Mouse (Mus musculus): Measurements from ENCODE around the gene Slc6a2.

Gene Slc6a2

DNA sequence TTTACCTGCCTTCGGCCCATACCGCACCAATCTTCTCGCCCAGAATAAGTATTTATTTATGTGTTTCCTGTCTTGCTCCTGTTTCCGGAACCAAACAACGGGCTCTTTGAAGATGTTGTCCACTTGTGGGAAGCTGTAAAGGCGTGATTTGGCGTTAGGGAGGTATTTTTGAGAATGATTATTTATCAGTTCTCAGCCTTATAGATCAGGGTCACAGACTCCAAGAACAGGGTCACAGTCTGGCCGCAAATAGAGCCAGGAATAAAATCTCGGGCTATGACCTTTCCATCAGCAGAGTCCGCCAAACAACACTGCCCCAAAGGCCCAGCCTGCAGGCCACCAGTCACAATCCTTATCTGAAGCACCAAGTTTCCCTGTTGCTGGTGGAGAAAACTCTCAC lies at the start of gene Slc6a2:
TSS of gene Slc6a2 (plus strand) at position 301 of the 400 bp plus-strand sequence.
- no peak for DNase-seq

DNA sequence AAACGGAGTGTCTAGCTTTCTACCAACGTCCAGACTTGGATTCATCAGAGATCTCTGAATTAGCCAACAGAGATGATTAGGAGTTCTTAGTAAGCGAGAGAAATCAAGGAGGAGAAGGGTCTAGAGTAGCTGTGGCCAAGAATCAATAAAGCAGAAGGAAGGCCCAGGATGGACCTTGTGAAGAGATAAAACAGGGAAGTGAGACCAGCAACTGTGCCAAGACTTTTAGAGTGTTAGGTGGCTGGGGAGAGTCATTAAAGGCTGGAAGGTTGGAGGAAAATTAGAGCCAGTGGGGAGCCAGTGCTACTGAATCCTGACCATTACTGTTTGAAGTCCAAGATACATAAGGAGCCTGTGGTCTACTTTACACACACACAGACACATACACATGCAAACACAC lies 48.4 kb upstream of the Slc6a2 start:
- DNase-seq = no peak

DNA sequence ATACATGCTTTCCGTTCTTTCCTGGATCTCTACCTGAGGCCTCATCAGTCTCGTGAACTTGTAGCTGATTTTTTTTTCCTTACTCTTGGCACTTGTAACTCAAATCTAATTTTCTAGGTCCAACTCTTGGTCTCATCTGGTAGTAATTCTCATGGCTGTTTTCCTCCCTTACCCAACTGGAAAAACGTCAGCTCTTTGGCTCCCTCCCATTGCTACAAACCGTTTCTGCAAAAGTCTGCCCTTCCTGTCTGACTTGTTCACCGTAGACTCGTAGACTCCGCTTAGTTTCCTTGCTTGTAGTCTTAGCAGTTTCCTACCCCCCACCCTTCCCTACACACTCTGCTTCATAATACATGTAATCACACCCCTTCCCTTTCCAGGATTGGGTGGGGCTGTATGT lies 46.5 kb upstream of the Slc6a2 start:
- no peak for DNase-seq

DNA sequence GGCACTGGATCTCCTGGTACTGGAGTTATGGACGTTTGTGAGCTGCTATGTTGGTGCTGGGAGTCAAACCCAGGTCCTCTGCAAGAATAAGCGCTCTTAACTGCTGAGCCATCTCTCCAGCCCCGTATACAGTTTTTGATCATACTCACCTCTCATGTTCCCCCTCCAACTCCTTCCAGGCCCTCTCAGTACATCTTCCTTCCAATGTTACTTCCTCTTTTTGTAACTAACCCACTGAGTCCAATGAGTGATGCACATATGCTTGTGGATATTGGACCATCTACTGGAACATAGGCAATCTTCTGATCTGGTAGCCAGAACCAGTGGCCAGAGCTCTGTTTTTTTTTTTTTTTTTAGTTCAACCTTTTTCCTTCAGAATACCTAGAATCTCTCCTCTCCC lies 43.8 kb upstream of the Slc6a2 start:
- DNase-seq = no peak

DNA sequence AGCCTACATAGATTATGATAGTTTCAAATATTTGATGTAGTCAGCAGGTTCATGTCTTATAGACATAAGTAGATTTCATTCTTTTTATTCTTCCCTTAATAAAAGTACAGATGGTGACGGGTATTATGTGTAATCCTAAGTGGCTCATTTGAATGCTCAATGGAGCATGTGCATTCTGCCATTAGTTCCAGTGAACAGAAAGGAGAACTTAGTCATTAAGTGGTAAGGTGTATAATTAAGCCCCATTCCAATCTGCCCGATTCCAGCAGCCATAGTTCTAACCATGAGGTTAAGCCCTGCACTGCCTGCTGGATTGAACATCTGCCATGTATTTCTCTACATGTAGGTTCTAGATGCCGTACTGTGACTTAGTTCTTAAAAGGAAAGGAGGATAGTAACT lies 38.1 kb upstream of the Slc6a2 start:
- DNase-seq = no peak

DNA sequence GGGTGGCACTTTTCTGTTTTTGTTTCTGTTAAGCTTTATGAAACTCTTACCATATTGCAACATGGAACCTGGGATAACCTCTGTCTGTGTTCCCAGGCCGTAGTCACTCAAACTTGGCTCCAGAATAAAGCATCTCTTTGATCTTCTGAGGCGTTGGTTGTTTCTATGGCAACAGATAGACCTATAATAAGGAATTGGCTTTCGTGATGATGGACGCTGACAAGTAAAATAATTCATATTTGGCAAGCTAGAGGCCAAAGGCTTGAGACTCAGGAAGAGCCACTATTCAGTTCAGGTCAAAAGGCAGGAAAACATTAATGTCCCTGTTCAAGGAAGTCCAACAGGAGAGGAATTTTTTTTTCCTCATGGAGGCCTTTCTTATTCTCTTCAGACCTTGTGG lies 30.9 kb upstream of the Slc6a2 start:
- no peak for DNase-seq

DNA sequence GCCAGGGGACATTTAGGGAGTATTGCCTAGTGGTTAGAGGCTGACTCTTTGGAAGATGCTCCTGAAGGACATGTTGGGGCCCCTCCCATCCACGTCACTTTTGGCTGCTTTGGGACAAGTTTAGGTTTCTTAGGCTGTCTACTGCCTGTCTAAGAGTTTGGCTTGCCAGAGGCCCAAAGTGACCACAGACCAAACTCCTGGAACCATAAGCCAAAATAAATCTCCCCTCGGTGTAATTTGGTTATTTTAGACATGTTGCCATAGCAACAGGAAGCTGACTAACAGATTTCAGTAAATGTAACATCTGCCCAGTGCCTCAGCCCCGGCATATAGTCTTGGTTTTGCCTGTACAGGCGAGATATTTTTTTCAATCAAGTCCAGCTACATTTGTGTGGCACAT lies 21.8 kb upstream of the Slc6a2 start:
- no peak for DNase-seq

DNA sequence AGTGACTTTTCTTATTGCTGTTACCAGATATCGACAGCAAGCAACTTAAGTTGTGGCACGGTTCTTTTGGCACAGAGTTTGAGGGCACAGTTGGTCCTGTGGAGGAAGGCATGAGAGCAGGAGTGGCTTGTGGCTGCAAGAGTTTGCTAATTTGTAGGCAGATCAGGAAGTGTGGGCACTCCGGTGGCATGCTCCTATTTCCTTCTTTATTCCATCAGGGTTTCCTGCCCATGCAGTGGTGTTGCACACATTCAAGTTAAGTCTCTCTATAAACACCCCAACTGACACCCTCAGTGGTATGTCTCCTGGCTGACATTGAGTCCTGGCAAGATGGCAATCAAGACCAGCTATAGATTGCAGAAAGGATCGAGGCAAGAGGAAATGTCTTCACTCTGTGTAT lies 10.8 kb upstream of the Slc6a2 start:
- no peak for DNase-seq

DNA sequence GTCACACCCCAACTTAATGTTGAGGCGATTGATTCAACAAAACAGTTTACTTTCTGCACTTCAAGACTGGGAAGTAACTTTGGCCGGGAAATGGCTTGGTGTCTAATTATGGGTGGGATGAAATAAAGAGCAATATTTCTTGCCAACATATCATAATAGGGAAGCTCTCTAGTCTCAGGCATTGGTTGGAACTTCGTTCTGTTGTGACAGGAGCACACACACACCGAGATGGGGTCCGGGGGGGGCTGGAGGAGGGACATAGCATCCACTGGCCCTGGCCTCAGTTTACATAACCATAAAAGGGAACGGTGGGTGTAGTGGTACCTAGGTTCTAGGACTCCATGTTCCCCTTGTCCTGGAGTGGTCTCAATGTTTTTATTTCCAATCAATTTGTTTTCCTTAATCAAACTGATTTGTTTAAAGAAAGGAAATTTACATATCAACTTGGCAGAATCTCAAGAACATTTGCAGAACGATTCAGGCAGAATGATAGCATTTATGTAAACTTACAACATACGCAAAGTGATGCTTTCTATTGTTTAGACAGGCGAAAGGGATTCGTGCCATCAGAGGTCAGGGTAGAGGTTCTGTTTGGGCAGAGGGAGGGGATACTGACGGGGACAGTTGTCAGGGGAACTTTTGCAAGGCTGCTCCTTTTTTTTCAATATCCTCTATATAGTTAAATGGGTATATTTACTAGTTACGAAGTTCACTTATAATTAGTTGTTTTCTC lies 9.1 kb upstream of the Slc6a2 start:
- DNase-seq = no peak

DNA sequence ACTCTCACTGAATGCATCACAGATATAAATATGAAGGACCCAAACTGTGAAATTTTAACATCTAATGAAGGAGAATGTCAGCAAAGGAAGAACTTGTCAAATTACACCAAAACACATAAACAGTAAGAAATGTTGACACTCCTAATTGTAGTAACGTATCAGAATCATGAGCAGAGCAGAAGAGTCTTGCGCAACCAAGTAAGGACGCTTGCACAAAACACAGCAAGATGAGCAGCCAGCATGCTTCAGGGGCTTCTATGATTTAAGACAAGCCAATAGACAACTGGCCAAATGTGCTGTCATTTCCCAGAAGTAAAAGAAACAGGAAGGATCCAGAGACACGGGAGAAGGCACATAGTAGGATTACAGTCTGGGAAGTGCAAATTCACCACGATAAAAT lies 5.8 kb upstream of the Slc6a2 start:
- DNase-seq = no peak

DNA sequence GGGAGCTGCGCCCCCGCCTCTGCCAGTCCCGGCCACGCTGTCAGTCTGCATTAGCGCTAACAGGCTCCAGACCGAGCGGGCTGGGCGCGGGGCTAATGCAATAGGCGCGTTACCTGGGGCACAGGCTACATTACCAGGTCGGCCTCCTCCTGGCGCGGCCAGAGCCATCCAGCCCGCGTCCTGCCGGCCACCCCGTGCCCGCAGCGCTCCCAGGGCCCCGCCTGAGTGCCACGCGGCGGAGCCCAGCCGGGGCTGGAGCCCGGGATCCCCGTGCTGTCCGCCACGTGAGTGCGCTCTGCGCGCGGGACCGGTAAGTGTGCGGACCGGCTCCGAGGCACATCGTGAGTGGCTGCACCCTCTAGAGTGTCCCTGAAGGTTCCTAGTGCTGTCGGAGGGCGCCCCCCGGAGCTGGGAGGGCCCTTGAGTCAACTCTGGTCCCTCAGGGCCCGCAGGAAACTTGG lies 602 bp downstream of the Slc6a2 start:
- no peak for DNase-seq

DNA sequence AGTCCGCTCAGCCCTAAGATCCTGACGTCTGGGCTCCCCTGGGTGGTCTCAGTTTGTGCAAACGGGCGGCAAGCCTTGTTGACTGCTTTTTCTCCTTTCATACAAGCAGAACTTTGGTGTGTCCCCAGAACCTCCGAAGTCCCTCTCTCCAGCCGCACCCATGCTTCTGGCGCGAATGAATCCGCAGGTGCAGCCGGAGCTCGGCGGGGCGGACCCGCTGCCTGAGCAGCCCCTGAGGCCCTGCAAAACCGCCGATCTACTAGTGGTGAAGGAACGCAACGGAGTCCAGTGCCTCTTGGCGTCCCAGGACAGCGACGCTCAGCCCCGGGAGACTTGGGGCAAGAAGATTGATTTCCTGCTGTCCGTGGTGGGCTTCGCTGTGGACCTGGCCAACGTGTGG lies 1.2 kb downstream of the Slc6a2 start:
- DNase-seq = no peak

DNA sequence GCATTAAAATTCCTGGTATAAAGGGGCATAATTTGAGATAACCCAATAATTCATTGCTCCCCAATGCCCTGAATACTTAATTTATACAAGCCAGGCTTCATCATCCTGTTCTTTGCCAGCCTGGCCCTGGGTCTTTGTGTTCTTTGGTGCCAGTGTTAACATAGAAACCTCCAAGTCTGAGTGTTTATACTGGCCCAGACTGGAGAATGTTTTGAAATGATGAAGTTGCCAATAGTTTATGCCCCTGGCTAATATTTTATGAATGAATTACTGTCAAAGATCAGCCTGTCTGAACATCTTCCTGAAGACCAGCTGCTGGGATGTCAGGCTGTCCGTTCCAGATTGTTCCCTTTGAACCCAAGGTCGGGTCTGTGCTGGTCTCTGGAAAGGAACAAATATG lies 4.7 kb downstream of the Slc6a2 start:
- no peak for DNase-seq

DNA sequence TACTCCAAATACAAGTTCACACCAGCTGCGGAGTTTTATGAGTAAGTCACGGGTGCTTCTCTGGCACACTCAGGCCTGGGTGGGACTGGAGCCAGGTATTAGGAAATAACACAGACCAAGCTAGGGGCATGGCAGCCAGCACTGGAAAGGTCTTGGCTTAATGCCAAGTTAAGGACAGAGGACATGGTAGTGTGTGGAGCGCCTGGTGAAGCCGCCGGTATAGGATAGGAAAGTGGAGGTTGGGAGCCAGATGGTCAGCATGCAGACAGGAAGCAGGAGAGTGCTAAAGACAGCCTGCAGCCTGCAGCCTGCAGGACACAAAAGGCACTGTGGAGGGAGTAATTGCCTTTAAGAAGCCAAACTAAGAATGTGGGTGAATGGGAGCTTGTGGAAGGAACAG lies 13.1 kb downstream of the Slc6a2 start:
- DNase-seq = no peak

DNA sequence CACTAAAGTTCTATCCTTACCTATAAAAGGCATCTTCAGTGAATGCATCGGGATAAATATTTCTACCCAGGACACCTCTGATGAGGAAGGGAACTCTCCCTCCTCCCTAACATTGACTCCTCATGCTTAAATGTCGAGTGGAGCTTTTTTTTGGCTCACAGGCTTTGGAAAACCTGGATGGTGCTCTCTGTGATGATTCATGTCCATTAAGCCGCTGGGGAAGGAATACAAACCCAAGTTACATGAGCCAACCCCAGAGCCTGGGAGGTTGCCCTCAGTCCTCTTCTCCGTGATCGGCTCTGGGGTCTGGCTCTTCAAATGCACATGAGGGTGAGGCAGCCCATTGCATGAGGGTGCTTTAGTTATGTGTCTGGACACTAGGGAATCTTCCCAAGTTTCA lies 16.8 kb downstream of the Slc6a2 start:
- no peak for DNase-seq

DNA sequence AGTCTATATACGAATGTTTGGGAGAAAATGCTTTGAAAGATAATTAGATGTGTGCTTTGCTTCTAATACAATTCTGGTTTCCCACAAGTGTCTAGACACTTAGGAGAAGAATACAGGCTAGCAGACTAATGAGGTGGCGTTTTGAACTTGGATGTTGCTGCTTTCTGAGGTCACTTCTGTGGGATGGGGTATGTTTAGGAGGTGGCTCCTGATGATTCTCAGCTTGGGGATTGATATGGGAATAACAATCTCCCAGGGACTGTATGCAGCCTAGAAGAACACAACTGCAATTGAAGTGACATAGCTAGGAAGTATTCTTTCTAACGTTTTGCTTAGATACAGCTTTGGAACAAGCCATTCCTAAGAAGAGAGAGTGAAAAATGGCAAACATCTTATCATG lies 22.6 kb downstream of the Slc6a2 start:
- no peak for DNase-seq

DNA sequence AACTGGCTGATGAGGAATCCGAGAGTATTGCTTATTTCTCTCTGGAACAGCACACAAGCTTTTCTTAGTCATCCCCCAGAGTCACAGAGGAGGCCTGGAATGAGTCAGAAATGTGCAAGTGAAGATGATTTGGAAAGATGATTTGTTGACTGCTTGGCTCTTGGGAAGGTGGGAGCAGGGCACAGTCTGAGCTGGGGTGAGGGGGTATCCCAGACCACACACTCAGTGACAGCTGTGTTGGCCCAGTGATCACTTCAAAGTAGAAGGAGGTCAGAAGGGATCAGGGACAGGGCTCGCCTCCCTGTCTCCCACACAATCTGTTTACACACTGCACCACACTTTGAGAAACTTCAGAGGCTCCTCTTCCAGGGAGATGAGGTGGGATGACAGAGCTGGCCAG lies 24.5 kb downstream of the Slc6a2 start:
- no peak for DNase-seq

DNA sequence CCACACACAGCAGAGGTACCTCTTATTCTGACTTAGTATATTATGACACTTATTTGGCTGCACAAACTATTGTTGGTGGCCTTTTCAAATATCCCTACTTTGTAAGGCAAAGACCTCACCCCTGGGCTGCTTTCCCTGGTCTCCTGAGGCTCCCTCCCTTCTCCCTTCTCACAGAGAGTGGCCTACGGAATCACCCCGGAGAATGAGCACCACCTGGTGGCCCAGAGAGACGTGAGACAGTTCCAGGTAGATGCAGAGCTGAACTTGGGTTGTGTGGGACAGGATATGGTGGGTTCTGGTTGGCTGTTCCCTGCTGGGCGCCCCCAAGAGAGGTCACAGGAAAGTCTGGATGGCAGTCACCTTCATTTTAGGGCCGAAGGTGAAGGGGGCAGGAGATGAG lies 37.0 kb downstream of the Slc6a2 start:
- DNase-seq = no peak

DNA sequence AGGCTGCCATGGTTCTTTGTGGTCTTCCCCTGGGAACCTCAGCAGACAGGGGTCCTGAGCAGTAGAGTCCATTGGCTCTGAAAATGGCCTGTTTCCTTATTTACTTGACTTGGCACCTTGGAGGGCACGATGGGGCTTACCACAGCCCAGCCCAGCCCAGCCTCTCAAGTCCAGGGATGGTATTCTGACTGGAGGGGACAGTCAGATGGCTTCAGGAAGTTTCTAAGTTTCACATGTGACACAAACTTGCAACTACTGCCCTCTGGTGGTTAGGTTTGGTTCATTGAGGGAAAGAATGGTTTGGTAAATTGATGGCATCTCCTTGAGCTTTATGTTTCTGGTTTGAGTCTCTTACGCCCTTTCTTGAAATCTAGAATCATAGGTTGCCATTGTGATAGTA lies 38.7 kb downstream of the Slc6a2 start:
- peak in 1 of 2 experiments; percentile 7 for DNase-seq

DNA sequence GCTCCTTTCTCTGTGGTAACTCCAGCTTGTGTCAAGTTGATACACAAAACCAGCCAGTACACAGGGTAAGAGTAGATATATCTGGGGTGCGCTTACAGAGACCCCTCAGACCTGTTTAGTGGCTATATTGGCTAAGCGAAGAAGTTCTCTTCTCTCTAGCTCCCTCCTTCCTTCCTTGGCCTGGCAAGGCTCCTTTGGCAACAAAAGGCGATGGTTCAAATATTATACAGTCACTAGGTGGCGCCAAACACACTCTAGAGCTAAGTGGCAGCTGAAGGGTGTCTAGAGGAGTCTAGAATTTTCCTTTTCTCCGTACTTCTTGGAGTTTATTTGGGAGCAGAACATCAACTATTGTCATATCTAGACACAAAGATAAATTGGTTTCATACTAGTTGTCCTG lies 50.4 kb downstream of the Slc6a2 start:
- no peak for DNase-seq

DNA sequence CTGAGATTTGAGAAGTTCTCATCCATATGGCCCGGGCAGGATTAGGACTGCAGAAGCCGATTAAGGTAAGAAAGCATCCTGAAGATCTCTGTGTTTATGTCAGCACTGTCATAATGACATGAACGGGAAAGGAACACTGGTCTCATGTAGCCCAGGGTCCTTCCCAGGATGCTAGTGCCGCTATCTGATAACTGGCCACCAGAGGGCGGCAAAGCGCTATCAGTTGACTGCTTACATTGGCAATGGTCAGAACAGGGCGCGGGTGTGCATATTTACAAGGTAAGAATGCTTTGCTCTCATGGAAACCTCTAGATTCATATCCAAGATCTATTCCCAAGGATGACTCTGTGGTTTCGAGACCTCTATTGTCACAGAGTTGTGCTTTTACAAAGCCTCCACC lies 51.6 kb downstream of the Slc6a2 start:
- peak; percentile 9 to 68 for DNase-seq

DNA sequence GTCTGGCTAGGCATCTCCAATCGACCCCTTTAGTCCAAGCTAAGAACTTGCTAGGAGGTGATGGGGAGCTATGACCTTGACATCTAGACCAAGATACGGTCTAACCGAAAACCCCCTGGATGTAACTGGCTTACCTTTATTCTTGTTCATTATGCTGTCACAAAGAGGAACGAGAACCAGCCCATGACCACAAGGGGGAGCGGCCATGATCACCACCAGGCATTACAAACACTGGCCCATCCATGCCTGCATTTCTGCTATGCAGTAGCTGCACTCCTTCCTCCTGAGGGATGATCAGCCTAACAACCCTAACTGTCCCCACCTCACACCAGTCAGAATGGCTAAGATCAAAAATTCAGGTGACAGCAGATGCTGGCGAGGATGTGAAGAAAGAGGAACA lies 52.3 kb downstream of the Slc6a2 start:
- DNase-seq = no peak

DNA sequence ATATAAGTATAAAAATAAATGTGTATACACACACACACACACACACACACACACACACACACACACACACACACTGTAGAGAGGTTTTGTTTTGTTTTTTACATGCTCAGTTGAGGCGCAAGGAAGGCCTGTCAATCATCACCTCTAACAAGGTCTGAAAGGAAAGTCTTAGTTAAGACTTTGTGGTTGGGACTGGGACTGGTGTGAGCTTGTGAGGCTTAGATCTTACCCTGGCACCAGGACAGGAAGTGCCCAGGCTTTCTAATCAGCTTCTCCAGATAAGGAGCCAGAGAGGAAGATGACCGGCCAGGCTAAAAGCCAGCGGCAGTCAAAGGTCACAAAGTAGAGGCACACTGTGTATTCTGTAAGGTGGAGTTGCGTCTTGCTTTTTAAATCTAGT lies 54.4 kb downstream of the Slc6a2 start:
- no peak for DNase-seq

DNA sequence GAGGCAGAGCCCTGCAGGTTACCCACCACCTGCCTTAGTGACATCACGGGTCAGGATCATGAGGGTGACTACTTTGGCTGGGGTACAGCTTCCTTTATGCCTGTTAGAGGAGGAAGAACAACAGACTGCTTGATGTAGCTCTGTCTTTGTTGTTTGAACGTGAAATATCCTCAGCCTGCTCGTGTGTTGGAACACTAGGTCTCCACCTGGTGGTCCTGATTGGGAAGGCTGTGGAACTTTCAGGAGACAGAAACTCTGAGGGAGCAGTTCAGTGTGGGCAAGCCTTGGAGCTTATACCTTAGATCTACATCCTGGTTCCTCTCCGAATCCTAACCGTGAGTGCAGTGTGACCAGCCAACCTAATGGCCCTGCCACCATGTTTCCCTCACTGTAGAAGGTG lies 61.9 kb downstream of the Slc6a2 start:
- no peak for DNase-seq

DNA sequence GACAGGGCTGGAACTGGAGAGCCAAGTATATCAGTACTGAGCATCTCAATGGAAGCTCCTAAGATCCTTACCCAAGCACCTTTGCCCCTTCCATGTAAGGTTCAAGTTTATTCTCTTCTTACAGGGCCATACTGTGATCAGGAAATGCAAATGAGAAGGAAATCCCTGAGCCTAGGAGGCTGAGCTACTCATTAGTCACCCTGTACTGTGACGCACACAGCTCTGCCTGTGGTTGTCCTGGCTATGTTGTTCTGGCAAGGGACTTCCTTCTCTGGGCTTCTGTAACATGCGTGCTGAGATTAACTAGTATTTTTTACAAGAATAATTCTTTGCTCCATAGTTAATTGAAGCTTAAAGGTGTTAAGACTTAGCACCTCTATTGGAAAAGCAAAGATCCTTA lies 70.8 kb downstream of the Slc6a2 start:
- no peak for DNase-seq
